Mouse (Mus musculus) right cerebral cortex, postnatal 25 days (tissue): ENCODE data around the gene Cyp4f13.

Experiments used
- DNase-seq: peaks from one replicate; pipeline ENCODE4 v3.0.0; 2022

Gene Cyp4f13

DNA sequence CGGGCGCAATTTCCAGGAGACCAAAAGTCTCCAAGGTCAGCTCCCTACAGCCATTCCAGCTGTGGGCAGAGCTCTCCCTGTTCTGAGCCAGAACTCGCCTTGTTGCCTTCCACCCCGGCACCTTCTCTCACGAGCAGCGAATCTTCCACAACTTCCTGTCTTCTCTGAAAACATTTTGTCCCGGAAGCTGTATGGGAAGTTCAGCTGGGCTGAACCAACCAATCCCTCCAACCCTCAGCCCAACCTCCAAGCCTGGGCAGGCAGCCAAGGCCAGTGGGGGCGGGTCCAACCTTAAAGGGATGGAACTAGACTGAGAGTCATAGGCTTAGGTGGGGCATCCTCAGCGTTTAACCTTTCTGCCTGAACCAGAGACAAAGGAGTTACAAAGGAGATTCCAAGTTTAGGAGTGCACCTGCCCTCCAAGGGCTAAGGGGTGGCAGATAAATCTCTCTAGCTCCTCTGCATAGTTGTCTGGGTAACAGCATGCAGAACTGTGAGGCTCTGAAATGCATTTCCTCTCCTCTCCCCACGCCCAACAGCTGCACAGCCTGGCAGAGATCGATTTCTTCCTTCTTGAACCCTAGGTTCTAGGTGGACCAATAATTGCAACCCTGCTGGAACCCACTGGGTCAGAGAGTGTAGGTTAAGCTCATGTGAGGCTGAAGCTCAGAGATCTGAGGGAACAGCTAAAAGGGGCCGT is at the start of gene Cyp4f13:
Gene Cyp4f13 (minus strand): TSS at position 188 of the 700 bp plus-strand sequence.
- DNase-seq = peak; percentile 82

DNA sequence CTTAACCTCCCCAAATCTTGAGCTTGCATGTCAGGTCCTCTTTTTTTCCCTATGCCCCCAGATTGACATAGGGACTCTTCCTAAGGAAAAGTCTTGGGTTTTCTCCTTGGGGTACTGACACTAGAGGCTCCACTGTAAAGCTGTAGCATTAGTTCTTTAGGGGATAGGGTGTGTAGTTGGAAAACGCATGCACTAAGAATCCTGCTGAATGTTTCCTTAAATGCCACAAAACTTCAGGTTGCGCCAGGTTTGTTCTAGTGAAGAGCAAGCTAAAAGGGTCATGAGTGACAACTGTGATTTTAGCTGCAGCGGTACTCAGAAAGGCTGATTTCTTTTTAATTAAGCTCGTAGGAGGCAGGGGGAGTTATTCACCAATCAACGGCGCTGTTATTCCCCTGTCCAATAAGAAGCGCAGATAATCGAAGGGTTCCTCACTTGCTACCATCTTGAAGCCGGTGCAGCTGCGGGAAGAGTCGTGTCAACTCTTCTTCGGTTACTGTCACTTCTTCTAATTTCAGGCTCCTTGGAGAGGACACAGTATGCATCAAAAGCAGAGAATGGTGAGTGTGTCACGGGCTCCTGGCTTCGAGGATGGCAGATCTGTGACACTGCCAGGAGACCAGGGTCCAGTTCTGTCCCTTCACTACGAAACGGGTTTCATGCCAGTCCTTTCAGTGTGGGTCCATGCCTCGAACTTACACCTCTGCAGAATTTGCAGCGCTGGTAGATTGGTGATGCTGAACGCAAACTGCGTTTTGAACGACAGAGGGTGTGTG is 45.7 kb upstream of the Cyp4f13 start, which contains the start of gene Zfp952:
Gene Zfp952 (plus strand): TSS at position 431 of the 776 bp plus-strand sequence.
- DNase-seq = peak; percentile 85

DNA sequence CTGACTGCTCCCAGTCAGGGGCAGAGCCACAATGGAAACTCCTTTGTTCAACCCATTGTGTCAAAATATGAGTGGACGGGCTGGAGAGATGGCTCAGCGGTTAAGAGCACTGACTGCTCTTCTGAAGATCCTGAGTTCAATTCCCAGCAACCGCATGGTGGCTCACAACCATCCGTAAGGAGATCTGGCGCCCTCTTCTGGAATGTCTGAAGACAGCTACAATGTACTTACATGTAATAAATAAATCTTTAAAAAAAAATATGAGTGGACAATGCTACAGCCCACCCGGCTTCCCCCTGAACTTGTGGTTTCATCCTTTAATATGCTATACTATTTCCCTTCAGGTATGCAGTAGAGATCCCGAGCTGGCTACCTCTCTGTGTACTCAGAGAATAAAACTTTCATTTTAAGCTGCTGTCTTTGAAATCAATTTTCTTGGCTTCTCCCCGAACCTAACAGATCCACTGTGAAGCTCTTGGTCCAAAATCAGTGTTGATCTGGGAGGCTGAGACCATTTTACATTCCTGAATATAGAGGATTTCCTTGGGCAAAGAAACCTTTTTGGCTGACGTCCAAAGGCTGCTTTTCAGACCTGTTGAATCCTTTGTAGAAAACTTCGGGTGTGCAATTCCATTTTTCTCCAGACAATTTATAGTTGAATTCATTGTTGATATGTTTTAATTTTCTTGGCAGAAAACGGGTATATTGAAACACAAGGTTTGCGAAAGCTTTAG is 44.9 kb upstream of the Cyp4f13 start:
- no peak for DNase-seq

DNA sequence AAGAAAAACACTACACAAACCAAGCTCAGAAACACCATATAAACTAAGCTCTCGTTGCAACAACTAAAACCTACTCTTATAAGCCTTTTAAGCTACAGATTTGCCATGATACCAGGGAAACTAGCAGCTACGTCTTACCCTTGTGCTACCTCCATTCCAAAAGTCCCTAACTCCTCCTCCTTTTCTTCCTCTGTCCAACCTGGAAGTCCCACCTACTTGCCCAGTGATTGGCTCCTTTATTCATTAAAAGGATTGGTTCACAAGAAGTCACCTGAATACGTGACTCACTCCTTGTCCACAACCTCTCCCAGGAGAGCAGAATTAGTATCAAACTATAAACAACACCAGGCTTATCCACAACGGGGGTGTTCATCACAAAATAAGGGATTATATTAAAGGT is 39.1 kb upstream of the Cyp4f13 start:
- DNase-seq = no peak

DNA sequence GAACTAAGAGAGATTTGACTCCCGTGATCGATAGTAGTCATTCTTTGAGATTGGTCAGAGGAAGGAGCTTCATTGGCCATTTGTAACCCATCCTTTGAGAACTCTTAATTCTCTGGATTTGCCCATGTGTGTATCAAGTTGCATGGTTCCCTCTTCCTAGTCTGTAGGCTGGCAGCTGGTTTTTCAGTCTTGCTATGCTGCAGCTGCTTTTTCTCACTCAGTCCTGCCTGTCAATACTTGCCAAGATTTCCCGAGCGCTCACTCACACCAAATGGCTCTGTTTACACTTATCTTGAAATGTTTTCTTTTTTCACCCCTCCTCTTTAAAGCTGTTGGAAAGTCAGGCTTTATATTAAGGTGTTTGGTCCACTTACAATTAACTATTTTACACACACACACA is 34.2 kb upstream of the Cyp4f13 start:
- DNase-seq = no peak

DNA sequence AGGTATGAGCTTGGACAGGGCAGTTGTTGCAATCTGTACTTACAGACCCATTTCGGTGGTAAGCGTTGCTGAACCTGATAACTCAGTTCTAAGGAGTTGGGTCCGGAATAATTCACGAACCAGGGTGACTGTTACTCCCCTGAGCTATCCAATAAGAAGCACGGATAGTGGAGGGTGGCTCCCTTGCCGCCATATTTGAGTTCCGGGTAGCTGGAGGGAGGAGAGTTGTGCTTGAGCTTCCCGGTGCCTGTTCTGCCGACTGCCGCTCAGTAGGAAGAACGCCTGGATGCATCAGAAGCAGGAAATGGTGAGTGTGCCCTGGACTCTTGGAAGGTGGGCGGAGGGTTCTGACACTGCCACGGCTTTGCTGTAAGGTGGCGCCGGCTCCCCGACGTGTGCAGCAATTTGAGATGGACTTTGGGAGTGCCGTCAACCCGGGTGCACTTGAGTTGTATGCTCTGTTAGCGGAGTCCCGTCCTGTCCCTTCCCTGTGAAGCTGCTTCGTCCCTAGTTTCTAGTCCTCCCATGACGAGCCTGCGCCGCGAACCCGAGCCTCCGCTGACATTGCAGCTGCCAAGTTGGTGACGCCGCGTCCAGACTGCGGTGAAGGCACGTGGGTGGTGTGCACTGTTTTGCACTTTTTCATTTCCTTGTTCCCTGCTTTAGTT is 18.6 kb upstream of the Cyp4f13 start, which contains the start of gene Zfp472:
Gene Zfp472 (plus strand): TSS at position 192 of the 668 bp plus-strand sequence.
- DNase-seq = peak; percentile 90

DNA sequence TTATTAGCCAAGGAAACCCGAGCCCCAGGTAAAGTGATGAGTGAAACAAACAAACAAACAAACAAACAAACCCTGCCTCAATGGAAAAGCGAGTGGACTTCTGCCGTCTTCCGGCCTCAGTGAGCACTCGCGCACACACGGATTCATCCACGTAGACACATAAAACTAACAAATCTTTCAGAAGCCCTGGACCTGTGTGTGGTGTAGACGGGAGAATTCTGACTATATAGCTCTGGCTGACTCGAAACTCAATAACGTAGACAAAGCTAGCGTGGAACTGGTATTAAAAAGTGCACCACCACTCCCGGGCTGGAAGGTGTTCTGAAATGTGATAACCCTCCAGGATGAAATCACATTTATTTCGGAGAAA is 18.0 kb upstream of the Cyp4f13 start:
- no peak for DNase-seq

DNA sequence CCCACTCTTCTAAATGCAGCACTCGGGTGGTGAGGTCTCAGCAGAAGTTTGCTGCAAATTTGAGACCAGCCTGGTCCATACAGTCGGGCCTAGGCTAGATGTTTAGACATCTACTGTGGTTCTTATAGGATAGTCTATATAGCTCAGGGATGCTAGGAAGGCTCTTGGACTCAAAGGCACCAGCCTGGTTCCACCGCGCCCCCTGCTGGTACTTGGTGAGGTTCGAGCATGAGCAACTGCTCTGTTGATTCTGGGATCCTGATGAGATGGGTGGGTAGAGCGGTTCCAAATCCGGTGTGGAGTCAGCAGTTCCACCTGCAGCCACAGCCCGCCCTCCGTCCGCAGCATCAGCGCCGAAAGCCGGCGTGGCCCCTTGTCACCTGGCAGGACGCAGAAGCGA is 4.2 kb upstream of the Cyp4f13 start:
- peak; percentile 72 for DNase-seq

DNA sequence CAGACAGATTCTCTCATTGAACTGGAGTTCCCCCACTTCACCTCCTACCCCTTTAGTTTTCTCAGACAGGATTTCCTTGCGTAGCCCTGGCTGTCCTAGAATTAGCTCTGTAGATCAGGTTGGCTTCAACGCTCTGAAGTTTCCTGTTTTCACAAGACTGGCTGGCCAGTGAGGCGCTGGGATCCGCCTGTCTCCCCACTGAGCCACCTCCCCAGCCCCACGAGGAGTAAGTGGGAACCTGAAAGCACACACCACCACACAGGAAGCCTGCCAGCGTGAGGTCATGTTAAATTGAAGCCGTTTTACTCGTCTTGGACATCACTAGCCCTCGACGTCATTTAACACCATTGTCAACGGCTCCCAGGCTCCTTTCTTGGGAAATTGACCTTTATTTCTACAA is 3.8 kb upstream of the Cyp4f13 start:
- no peak for DNase-seq

DNA sequence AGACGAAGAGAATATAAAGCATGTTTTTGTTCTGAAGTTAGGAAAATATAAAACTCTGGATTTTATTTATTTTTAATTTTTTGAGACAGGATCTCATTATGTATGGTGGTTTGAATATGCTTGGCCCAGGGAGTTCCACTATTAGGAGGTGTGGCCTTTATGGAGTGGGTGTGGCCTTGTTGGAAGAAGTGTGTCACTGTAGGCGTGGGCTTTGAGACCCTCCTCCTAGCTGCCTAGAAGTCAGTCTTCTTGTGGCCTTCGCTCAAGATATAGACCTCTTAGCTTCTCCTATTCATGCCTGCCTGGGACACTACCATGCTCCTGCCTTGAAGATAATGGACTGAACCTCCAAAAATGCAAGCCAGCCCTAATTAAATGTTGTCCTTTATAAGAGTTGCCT is 2.9 kb upstream of the Cyp4f13 start:
- no peak for DNase-seq

DNA sequence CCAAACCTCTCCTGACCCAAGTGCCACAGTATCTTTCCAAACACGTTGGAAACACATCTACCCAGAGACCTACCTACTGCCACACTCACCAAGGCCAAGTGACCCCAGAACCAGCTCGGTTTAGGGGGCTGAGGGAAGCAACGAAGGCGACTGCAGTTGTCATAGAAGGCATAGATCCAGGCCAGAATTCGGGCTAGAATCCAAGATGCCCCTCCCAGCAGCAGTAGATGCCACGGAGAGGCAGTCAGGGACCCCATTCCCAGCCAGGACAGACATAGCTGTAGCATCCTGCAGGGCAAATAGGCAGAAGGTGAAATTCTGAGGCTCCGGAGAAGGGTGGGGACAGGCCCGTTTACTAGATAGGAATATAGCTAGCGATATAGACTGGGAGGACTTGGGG is 486 bp downstream of the Cyp4f13 start:
- DNase-seq = no peak

DNA sequence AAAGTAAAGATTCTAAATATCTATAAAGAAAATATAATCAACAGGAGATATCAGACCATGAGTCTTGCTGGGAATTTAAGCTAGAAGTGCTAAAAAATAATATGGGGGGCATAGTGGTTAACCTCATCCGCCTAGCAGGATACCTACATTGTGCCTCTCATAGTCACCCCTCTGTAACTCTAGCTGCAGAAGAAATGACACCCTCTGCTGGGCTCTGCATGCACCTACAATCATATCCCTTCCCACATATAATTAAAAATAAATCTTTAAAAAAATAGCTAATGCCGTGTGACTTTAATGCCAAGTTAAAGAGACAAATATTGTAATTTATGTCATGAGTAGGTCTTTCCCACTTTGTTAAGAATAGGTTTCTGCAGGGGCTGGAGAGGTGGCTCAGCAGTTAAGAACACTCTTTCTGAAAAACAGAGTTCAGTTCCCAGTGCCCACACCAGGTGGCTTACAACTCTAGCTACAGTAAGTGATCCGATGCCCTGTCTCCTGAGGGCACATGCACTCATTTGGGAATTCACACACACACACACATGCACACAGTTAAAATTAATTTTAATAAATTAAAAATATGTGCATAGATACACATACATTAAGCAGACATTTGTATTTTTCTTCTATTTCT is 2.7 kb downstream of the Cyp4f13 start:
- DNase-seq = no peak

DNA sequence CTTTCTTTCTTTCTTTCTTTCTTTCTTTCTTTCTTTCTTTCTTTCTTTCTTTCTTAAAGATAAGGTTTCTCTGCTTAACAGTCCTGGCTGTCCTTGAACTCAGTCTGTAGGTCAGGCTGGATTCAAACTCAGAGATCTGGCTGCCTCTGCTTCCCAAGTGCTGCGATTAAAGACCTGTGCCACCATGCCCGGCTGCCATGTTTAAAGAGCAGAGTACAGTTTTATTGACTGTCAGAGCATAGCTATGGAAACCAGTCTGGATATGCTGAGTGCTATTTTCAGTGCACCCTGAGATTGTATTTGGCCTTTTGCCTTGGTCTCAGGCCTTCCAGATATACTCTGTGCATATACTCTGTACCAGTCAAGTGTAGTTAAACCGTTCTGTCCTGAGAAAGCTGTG is 3.5 kb downstream of the Cyp4f13 start:
- DNase-seq = no peak

DNA sequence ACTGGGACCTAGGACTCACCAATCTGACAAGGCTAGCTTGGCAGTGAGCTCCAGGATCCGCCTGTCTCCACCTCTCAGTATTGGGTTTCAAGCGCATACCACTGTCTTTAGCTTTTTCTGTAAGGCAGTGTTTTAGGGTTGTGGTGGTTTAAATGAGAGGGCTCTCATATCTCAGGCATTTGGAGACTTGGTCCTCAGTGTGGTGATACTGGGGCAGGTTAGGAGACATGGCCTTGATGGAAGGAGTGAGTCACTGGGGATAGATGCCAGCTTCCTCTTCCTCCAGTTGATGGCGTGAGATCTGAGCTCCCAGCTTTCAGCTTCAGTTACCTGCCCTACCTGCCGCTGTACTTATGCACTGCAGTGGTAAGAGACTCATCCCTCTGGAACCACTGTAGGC is 7.4 kb downstream of the Cyp4f13 start:
- DNase-seq = no peak

DNA sequence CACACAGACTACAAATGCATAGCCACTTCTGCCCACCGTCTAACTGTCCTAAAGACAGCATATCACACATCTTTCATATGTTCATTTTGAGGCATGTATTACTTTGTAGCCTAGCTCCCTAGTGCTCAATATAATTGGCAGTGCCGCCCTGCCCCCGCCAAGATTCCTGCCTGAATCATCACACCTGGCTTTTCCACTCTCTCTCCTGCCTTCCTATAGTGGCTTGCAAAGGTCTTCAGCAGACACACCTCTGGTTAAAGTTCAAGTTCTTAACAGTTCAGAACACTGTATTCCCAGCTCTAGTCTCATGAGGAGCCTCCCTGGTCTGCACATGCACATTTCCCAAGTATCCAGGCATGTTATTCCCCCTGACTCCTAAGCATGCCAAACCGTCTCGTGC is 19.4 kb downstream of the Cyp4f13 start:
- no peak for DNase-seq

DNA sequence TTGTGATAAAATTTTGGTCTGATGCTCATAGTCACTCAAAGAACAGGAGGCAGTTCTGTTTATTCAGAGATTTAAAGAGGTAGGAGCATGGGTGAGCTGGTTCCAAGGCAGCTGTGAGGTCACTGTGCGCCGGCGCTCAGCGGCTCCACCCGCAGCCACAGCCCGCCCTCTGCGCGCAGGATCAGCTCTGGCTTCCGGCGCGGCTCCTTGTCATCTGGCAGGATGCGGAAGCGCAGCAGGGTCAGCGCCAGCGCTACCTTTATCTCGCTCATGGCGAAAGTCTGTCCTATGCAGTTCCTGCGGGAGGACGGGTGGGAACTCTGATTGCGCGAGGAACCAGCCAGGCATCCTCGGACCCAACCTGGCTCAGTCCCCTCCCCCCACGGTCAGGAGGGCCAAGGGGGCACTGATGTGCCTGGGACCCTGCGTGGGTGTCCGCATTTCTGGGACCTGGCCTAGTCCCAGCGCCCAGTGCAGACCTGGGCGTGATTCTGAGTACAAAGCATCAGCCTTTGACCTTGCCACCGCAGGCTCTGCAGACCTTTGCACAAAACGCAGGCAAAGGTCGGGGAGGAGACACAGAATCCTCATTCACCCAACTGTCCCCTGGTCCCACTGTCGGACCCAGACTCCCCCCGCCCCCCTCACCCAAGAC is 22.4 kb downstream of the Cyp4f13 start:
- DNase-seq = peak; percentile 68

DNA sequence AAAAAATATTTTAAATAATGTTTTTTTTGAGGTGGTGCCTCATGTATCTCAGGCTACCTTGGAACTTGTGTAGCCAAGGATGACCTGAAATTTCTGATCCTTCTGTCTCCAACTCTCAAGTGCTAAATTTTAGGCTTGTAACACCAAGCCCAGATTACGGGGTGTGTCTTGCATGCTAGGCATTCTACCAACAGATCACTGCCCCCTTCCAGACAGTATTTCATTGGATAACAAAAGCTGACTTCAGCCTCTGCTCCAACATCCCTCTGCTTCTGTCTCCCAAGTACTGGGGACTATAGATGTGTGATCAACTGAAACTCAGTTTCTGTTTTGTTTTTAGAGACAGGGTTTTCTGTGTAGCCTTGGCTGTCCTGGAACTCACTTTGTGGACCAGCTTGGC is 23.5 kb downstream of the Cyp4f13 start:
- DNase-seq = no peak

DNA sequence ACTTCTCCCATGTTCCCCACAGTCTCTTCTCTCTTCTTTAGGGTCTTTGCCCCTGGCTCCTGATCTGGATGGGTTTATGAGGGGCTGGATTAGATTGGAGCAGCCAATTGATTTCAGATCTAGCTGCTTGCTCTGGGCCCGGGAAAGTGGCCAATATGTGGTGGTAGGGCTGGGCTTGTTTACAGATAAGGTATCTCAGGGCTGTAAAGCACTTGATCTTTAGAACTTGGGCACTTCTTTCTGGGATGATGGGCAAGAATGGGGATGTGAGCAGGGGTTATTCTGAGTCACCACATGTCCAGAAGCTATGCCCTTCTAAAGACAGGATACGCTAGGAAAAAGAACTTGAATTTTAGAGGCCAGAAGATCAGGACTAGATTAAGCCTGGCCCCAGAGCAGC is 28.1 kb downstream of the Cyp4f13 start:
- DNase-seq = no peak

DNA sequence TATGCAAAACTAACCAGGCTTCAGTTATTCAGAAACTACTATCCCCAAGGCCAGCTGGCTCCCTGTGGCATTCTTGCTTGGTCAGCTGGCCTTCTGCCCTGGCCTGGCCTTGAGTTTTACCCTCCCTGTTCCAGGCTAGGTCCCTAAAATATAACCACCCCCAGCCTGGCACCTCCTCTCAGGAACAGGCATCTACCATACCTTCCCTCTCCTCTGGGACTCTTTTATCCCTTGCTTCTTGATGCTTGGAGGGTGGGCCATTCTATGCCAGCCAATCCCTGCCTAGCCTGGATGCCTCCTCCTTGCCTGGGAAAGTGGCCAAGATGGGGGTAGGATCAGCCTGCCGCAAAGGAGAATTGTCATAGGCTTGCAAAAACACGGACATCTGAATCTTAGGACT is 30.1 kb downstream of the Cyp4f13 start, which contains the start of gene Cyp4f14:
Gene Cyp4f14 (minus strand): TSS at position 212 of the 400 bp plus-strand sequence.
- DNase-seq = no peak

DNA sequence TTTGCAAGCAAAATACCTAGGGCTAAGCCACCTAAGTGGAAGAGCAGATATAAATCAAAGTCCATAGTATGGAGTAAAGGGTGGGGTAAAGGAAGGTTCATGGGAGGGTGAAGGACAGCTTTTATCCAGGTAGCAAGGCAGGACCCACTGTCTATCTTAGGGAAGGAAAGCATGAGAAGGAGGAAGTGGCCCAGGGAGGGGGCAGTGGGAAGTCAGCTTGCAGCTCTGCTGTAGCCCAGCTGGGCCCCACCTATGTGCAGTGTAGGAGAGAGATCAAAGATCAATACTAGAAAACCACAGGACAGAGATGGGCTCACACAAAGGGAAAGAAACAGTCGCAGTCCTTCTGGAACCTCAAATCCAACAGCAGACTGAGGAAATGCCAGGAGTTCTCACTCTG is 31.1 kb downstream of the Cyp4f13 start:
- DNase-seq = no peak

DNA sequence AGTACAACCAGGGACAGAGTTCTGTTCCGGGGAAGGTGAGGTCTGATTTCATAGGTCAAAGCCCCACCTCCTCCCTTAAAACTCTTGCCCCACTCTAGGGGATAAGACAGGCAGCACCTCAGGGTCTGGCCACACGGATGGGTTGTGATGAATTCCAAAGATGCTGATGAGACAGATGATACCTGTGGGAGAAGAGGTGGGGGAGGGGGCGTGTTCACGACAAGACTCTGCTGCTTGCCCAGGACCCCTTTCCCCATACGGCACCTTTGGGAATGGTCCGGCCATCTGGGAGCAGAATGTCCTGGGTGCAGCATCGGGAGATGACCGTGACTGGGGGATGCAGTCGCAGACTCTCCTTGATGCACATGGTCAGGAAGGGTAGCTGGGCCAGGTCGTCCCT is 41.0 kb downstream of the Cyp4f13 start:
- DNase-seq = no peak

DNA sequence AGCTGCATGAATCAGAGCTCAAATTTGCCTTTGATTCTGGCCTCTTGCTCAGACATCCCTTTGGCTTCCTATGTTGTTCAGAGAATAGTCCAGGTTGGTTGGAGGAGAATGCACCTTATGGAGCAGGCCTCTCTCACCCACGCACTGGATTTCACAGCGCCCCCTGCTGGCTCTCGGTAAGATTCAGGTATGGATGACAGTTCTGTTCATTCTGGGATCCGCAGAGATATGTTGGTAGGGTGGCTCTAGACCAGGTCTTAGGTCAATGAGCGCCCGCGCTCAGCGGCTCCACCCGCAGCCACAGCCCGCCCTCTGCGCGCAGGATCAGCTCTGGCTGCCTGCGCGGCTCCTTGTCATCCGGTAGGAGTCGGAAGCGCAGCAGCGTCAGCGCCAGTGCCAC is 42.0 kb downstream of the Cyp4f13 start:
- DNase-seq = no peak
